Mouse (Mus musculus) gonadal fat pad, adult 2 months (tissue): ENCODE results near the gene Cadps. TPM values are rescaled to one million over a fixed set of nuclear protein-coding genes. Genes with fewer than 3 reads are reported as not detected.

Source experiments
- DNase-seq: peaks from one replicate; pipeline ENCODE4 v3.0.0-alpha.2; 2012; ENCODE audit warnings: low read depth
- polyA plus RNA-seq: library from polyadenylated mRNA; depleted of rRNA; stranded (reverse); fragments of >200 nt; gene quantifications from 2 replicates; pipeline ENCODE4 v1.2.3, GENCODE M21; 2012

Gene Cadps
- polyA plus RNA-seq, 1 experiment = 0.42 TPM

DNA sequence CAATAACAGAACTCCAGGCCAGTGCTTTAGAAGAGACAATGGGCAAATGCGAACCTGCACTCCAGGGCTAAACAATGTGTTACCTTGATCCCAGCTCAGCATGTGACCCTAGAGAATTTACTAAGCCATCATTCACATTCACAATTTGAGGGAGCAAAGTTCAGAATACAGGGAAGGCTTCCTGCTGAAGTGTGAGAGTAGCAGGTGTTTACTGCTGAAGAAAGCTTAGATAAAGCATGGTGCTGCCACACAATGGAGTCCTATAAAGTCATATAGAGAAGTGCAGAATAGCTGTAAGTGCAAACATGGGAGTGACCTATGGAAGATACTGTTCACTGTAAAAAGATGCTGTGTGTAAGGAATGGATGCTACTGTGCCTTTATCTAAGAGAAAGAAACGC is 91.9 kb downstream of the Cadps start:
- no peak for DNase-seq

DNA sequence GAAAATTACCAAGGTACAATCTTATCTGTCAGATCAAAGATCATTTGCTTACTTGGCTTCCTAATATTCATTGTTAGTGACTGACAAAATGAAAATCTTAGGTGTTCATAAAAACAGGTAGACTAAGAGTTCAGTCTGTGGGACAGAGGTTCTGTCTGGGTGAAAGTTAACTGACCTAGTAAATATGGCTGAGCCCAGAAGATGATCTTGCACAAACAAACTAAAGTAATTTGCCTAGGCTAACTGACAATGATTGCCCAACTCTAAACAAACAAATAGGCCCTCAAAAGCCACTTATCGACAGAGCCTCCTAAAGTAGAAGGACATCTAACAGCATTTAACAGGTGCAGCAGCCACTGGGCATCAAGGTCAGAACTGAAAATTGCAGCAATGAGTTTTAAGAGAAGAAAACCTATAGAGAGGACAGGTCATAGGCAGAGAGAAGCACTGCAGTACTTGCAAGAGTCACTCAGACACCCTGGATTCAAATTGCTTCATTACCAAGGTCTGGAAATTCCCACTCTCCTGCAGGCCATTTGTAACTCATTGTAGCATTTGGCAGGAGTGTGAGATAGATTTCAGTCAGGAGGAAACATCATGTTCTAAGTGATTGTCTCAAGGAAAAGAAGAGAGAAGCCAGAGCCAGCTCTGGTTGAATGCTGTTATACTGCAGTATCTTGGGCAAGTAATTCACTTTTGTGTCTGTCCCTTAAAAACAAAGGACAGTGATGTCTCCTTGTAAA is 100.3 kb downstream of the Cadps start:
- DNase-seq = peak; percentile 78

DNA sequence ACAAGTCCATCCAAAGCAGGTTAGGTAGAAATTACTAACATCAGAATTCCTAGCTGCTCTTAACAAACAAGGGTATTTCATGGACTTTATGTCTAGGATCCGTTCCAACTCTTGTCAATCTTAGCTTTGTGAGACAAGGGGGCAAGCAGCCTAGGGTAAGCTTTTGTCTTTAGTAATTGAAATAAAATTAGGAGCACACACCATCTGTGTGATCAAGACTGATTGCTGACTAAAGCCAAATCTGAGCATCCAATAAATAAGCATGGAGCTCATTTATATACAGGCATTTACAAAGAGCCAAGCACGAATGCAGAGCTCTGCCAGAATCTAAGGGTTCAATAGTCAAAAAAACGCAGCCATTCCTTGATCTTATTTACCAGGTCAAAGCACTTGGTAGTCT is 104.1 kb downstream of the Cadps start:
- no peak for DNase-seq

DNA sequence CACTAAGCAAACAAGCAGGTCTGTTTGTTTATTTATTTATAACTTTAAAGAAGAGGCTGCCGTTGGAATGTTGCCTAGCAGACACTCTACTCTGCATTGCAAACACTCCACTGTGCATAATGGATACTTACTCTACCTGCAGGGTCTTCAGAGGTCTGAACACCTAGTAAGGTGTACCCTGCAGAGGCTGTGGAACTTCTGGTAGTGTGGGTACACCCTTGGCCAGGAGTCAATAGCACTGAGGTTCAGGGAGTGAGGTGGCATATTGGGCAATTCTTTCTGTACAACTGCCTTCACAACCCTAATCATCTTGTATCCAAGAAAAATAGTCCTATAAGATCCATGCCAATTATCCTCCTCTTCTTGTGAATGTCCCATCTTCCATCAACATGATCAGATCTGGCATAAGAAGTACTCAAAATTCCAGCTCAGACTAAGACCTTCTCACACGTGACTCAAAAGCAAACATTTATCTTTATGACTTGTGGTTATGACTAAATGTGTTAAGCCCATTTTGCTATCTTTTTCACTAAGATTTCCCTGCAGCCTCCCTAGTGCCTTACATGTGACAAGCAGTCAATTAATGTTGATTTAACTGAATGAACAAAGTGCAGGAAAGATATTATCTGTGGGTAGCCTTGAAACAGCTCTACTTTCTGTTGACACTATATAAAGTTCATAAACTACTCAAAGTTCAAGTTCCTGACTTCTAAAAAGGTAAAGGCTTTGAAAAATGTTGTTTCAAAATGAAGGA is 106.8 kb downstream of the Cadps start:
- peak; percentile 46 for DNase-seq

DNA sequence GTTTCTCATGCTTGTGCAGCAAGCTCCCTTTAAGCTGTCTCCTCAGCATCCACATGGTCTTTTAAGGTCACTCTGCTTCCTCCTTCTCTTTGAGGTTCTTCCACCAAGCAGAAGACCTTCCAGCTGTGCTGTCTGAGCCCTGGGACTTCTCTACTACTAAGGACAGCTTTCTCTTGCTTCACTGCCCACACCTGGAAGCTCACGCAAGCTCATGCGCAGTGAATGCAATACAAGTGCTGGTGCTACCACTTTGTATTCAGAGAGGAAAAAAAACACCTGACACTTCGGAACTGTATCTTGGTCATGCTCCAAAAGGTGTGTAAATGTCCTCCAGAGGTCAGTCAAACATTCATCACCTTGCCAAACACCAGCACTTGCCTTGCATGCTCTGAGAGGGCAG is 115.5 kb downstream of the Cadps start:
- DNase-seq = no peak

DNA sequence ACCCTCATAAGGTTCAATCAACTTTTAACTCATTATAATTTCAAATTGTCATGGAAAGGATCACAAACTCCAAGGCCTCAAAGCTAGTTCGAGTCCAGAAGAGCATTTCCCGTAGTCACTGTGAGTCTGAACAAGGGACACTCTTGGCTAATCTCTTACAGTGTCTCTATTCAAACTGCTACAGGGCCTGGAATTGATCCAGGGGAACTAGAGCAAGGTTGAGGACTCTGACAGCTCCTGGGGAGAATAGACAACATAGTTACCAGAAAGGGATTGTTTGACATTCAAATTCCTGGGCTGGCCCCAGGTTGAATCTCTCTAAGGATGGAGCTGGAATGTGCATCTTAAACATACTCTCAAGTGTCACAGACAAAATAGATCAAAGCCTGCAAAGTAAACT is 118.4 kb downstream of the Cadps start:
- no peak for DNase-seq

DNA sequence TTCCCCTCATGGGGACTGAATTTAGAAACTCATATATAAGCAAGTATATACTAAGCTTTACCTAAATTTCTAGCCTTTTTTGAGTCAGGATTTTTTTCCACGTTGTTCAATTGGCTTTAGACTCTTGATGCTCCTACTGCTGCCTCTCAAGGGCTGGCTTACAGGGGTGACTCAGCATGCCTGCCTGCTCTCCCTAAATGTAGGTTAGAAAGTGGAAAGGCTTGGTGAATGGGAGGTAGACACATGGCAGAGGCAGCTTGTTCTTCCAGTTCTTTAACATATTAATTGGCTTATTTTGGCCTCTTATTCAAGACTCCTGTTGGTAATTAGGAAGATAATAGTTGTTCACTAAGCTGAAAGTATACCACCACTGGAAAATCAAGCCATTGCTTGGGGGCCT is 132.7 kb downstream of the Cadps start:
- DNase-seq = no peak

DNA sequence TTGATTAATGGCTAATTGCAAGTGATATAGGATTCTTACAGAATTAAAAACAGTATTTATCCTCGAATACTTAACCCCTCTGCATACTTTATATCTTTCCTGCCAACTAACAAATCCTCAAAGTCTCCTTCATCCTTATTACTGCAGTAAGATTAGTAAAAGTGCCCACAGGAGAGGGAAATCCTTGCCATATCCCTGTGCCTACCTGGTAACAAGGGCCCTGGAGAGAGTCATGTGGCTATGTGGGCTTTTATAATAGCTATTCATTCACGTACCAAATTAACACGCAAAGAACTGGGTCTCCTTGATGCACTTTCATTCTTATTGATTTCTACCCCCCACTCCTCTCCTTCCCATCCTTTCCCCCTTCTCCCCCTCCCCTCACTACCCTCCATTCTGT is 137.9 kb downstream of the Cadps start:
- no peak for DNase-seq

DNA sequence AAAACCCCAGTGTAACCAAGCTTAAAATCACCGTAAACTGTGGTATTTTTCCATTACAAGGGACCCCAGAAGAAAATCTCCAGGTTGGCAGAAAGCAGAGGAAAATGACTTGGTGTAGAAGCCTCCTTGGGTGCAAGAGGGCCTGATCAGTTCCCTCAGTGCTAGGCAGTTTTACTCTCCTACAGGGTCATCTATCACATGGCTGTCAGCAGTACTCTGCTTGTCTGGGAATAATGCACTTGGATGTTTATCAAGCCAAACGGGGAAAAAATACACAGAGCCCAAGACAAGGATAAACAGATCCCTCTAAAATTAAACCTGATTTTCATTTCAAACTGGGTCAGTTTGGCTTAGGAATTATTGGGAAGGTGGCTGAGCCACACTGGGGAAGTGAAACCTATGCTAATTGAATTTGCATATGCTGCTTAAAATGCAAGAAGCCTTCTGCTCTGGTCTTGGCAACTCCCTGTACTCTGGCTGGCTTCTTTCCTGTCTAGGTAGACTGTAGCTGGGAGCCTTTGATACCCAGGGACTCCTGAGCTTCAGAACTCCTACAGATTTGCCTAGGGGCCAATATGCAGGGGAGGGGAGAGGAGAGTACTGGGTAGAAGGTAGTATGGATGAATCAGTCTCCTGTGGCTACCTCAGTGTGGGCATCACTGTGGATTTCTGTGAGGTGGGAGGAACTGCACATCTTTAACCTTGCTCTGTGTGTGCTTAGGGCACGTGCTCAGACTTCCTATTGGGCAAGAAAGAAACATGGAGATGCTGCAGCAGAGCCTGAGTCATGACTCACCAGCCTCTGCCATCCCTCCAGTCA is 141.8 kb downstream of the Cadps start:
- DNase-seq = no peak

DNA sequence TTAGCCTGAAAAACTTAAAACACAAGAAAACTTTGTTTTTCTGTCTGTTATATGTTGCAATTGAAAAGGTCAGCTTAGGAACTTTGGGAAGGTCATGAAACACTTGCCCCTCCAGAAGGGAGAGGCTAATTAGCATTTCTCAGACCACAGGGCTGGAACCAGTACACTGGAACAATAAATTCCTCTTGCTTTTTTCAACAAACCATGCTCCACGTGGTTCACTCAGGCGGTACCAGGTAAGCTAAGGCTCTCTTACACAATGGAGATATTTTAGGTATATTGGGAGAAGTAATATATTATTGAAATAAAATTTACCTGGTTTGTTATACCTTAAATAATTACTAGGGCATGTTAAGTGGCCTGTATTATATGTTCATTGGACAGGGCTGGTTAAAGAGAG is 161.4 kb downstream of the Cadps start:
- no peak for DNase-seq

DNA sequence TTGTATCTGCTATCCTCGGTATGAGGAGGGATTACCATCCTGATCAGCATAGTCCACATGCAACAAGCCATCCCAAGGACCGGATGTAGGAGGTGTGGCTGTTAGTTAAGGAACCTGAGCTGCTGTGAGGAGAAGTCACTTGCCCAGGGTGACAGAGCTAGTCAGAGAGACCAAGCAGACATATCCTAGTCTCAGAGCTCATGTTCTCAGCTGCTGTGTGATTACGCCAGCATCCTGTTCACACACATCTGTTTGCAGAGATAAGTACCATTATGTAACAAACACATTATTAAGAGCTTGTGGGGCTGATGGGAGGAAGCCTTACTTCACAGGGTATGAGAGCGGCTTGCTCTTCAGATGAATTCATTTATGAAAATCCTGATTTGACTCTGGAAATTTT is 165.5 kb downstream of the Cadps start:
- no peak for DNase-seq

DNA sequence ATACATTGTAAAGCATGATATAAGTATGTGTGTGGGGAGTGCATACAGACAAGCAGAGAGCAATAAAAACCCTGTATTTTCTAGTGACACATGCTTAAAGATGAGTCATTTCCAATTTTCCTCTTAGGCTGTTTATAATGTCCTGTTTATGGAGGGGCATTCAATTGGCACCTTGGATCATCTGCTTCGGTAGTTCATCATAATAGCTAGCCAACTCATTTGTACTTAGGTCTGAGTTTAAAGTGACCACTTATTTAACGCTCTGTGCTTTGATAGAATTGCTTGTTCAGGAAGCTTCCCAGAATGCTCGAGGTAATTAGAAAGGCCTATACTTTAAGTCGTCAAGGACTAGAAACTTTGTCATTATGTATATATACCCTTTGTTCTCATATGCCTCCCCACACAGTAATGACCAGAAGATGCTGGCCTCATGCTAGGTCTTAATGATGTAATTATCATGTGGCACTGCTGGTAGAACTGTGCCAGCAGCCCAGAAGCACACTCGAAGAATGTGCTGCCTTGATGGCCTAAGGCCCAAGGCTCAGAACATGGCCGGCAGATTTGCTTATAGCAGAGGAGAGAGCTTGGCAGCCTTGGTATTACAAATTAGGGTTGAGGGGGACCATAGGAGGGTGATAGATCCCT is 179.9 kb downstream of the Cadps start:
- no peak for DNase-seq

DNA sequence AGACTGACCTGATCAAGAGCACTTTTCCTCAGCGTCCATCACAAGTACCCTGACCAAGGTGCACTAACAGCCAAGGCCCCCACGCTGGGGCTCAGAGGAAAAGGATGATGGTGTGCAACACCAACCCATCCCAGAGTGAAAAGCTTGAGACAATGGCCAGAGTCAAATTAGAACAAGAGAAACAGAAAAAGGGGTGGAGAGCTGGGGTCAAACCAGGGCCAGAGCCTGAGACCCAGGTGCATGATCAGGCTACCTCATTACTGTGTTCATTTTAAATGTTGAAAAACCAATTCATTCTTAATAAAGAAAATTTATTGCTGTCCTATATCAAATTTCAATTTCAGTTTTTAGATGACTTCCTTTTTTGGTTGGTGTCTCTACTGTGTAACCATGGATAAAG is 184.1 kb downstream of the Cadps start:
- no peak for DNase-seq

DNA sequence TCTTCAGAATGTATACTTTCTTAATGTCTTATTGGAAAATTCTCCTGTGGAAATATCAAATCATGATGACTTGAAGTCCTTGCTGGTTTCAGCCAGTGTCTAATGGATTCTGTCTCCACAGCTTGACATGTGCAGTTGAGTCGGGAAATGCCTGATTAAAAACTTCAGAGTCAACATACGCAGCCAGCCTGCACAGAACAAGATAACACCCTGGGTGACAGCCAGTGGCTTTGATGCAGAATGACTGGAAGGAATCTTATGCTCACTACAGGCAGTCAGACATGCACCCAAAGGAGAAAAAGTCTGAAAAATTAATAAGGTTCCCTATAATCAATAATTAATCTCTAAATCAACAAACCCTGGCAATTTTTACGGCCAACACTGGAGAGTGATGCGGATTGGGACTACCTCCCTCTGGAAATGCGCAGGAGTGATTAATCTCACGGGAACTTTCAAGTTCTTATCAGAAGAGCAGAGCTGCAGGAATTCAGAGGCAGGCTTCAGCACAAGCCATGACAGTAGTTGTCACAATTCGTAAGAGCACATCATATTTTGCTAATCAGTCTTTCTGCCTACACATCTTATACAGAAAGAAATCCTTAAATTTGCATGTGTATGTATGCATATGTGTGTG is 185.6 kb downstream of the Cadps start:
- no peak for DNase-seq

DNA sequence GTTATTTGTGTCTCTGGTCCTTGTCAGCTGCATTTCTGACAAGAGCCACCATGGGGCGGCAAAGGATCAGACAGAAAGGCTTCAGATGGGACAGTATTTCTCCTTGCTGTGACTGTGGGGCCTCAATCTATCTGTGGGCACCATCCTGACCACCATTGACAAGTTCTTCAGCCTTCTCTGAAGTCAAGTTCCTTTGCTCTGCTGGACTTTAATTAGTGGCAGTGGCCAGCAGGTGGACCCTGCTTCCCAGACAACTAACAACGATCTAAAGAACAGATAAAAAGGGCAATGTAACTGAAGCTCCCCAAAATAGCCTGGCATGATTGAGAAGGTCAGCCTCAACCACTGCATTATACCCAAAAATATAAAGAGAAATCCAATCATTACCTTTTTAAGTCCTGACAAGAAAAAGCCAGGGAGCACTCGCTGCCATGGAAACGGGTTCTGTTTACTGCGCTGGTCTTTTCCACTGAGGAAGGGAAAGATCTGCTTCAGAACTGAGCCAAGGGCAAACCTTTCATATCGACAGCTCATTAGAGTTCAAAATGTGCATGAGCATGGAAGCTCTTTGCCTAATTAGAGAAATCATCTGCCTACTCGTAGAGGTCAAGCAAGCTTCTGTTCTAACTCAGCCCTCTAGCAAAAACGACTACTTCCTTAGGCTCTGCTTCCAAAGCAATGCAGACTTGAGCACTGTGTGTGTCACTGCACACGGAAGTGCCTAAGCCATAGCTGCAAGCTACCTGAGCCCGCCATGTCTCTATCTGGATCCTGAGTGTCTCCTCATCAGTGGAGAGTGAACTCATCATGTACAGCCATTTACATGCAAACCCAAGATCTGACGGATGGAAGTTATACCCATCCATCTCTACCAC is 198.4 kb downstream of the Cadps start:
- no peak for DNase-seq

DNA sequence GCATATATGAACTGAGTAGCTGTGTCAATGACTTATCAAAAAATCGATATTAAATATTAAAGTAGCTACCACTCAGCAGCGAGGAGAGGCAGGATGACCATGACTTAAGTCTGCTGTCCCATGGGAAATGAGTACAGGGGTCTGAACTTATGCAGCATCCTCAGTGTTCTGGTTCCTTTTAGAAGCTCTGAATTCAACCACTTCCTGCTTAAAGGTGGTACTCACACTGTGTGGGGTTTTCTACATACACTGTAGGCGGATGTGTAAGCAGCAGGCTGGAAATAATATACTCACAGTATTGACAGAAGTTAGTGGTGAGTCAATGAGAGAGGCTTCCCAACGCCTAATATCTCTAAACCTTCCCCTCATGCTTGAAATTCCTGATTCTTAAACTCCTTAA is 215.9 kb downstream of the Cadps start:
- DNase-seq = no peak

DNA sequence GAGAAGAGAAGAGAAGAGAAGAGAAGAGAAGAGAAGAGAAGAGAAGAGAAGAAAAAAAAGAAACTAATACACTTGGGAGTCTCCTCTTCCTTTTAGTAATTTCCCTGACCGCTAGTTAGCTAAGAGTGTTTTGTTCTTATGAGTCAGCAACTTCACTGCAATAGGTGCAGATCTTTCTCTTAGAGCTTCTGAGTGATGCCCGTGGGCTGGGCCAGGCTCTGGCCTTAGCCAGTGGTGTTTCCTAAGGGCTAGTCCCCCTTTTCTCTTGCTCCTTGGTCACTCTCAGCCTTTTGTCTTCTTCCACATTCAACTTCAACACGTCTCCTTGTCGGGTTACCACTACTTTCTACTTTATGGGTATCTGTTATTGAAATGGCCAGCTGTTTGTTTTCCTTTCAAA is 216.7 kb downstream of the Cadps start:
- no peak for DNase-seq

DNA sequence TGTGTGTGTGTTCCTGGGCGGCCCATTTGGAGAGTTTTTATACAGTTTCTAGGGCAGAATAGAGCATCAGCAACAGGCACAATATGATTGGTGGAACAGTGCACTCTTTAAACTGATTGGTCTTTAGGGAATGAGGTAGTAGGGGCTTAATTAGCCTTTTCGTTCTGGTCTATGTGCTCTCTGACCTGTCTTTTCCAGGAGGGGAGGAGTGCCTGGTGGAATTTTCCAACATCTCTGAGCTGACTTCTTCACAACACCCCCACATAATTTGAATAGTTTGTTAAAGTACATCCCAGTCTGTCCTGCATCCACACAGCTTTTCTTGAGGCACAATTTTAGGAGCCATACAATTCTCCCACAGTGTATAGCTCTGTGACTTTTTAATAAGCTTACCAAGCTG is 220.8 kb downstream of the Cadps start:
- DNase-seq = no peak

DNA sequence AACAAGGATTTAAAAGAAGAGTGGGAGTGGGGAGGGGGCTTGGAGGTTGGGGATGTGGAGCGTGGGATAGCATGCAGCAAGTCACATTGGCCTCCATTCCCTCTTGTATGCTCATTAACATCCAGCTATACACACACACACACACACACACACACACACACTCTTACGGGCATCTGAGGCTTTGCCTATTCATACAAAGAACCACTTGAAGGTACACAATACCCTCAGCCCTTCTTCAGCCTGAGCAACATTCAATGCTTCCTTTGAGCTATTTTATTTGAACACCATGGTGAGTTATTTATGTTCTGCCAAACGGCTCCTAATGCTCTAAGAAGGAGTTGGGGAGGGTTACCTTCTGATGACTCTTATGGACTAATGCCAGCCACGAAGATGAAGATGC is 227.6 kb downstream of the Cadps start:
- no peak for DNase-seq

DNA sequence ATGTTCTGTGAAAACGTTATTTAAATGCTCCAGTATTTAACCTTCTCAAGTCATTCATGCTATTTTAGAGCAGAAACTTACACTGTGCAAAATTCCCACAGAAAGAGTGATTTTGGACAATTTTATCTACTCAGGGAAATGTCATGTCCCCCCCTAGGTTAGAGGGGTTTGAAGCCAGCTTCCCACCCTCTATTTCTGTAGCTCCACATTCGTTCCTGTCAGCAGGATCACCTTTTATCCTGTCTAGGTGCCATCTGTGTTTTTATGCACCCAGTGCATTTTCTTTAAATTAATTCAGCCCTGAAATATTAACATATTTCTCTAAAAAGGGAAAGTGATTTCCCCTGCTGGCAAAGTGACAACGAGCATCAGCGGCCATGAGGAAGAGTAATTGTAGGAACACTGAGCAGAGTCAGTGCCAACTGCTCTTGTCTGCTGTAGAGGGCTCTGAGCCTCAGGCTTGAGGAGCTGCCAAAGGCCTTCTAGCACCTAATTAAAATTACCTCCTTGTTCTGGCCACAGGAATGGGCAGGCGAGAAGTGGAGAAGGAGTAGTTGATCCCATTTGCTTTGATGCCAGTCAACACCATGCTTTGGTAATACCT is 230.3 kb downstream of the Cadps start:
- DNase-seq = no peak
